Mouse (Mus musculus): ENCODE measurements around the gene Zbtb8b.
"Not testable (repeated sequence)": the region's sequence is repeated elsewhere in the genome, so short reads cannot be mapped to it uniquely, and the experiment has no call there.

Gene Zbtb8b

GRCm38 (mm10) chr4:129415892-129416291 is 24.8 kb downstream of the Zbtb8b start:
- DNase-seq = no peak

GRCm38 (mm10) chr4:129410991-129411390 is 29.7 kb downstream of the Zbtb8b start:
- DNase-seq = no peak

- DNase-seq = not testable (repeated sequence)
Measured at GRCm38 (mm10) chr4:129410532-129410931, 30.1 kb downstream of the Zbtb8b start.

GRCm38 (mm10) chr4:129406447-129406846 is 34.2 kb downstream of the Zbtb8b start:
- DNase-seq = peak; percentile 25

GRCm38 (mm10) chr4:129399813-129400212 is 40.8 kb downstream of the Zbtb8b start:
- DNase-seq = no peak

GRCm38 (mm10) chr4:129396960-129397359 is 43.7 kb downstream of the Zbtb8b start:
- no peak for DNase-seq

- no peak for DNase-seq
Measured at GRCm38 (mm10) chr4:129394089-129394870, 46.4 kb downstream of the Zbtb8b start.

- DNase-seq = no peak
Measured at GRCm38 (mm10) chr4:129390936-129391557, 49.6 kb downstream of the Zbtb8b start.

GRCm38 (mm10) chr4:129390216-129390743 is 50.4 kb downstream of the Zbtb8b start:
- DNase-seq = no peak

- DNase-seq = no peak
Measured at GRCm38 (mm10) chr4:129388404-129388803, 52.2 kb downstream of the Zbtb8b start.

- no peak for DNase-seq
Measured at GRCm38 (mm10) chr4:129386989-129387388, 53.7 kb downstream of the Zbtb8b start.

GRCm38 (mm10) chr4:129386269-129386946 is 54.2 kb downstream of the Zbtb8b start:
- DNase-seq = no peak

GRCm38 (mm10) chr4:129385685-129386084 is 55.0 kb downstream of the Zbtb8b start:
- no peak for DNase-seq

GRCm38 (mm10) chr4:129384440-129384839 is 56.2 kb downstream of the Zbtb8b start:
- no peak for DNase-seq

GRCm38 (mm10) chr4:129383586-129383985 is 57.1 kb downstream of the Zbtb8b start:
- no peak for DNase-seq

GRCm38 (mm10) chr4:129382488-129382887 is 58.2 kb downstream of the Zbtb8b start:
- DNase-seq = no peak

- DNase-seq = no peak
Measured at GRCm38 (mm10) chr4:129382029-129382428, 58.6 kb downstream of the Zbtb8b start.

GRCm38 (mm10) chr4:129381148-129381547 is 59.5 kb downstream of the Zbtb8b start:
- DNase-seq = no peak

- DNase-seq = no peak
Measured at GRCm38 (mm10) chr4:129379805-129380204, 60.8 kb downstream of the Zbtb8b start.

- DNase-seq = peak; percentile 36
Measured at GRCm38 (mm10) chr4:129377601-129378390, 62.9 kb downstream of the Zbtb8b start, which contains the start of gene Zbtb8a. Gene Zbtb8a, minus strand, starts transcription at chr4:129378116.

GRCm38 (mm10) chr4:129376961-129377545 is 63.6 kb downstream of the Zbtb8b start:
- peak; percentile 51 for DNase-seq

GRCm38 (mm10) chr4:129375821-129376220 is 64.8 kb downstream of the Zbtb8b start:
- no peak for DNase-seq
